Mouse (Mus musculus) liver, embryonic 11.5 days (tissue): ENCODE results near the gene Scimp. TPM values are rescaled to one million over a fixed set of nuclear protein-coding genes. Genes with fewer than 3 reads are reported as not detected.

Source experiments
- ATAC-seq: fragments of 200-750 bp; cut with Nextera tagmentation; replicated peaks from 2 replicates; pipeline ENCODE4 v1.8.0; 2017; ENCODE audit warnings: moderate number of reproducible peaks, mild to moderate bottlenecking, moderate TSS enrichment, moderate library complexity; ENCODE audit not compliant: low FRiP score
- DNase-seq: peaks from one replicate; pipeline ENCODE4 v3.0.0-alpha.2; 2017; ENCODE audit warnings: low spot score
- H3K27ac ChIP-seq: fragments of 300-500 bp; sonication (generic); 2 replicates; pipeline ENCODE4 v1.5.1; 2014; ENCODE audit warnings: mild to moderate bottlenecking, low read depth, low read length, control low read depth
- H3K27me3 ChIP-seq: fragments of 300-500 bp; sonication (generic); replicated peaks from 2 replicates; pipeline ENCODE4 v1.6.1; 2014; ENCODE audit warnings: low read length, mixed read lengths; ENCODE audit not compliant: control insufficient read depth, insufficient read depth
- H3K36me3 ChIP-seq: fragments of 300-500 bp; sonication (generic); 2 replicates; pipeline ENCODE4 v1.6.1; 2014; ENCODE audit warnings: mild to moderate bottlenecking, low read length, moderate library complexity, mixed read lengths; ENCODE audit not compliant: control insufficient read depth, insufficient read depth
- H3K4me1 ChIP-seq: fragments of 300-500 bp; sonication (generic); replicated peaks from 2 replicates; pipeline ENCODE4 v1.6.1; 2014; ENCODE audit warnings: low read length, mixed read lengths; ENCODE audit not compliant: control insufficient read depth, insufficient read depth
- H3K4me2 ChIP-seq: fragments of 300-500 bp; sonication (generic); 2 replicates; pipeline ENCODE4 v1.6.1; 2014; ENCODE audit warnings: mild to moderate bottlenecking, control low read depth, moderate library complexity
- H3K4me3 ChIP-seq: fragments of 300-500 bp; sonication (generic); 2 replicates; pipeline ENCODE4 v1.5.1; 2014; ENCODE audit warnings: low read depth, low read length, control low read depth
- H3K9ac ChIP-seq: fragments of 300-500 bp; sonication (generic); 2 replicates; pipeline ENCODE4 v1.6.1; 2014; ENCODE audit warnings: low read depth, low read length, control low read depth
- H3K9me3 ChIP-seq: fragments of 300-500 bp; sonication (generic); 2 replicates; pipeline ENCODE4 v1.6.1; 2016; ENCODE audit warnings: low read length, inconsistent platforms, mixed read lengths; ENCODE audit not compliant: control insufficient read depth
- whole genome bisulfite sequencing: fragments of 180-500 bp; shearing (Covaris S2); extraction: QIAGEN DNeasy Blood & Tissue Kit; methylation state at CpG from one replicate; pipeline ENCODE4 v1.1.7; 2014; 5-methylcytosine and 5-hydroxymethylcytosine counted together
- polyA plus RNA-seq: library from polyadenylated mRNA; unstranded; fragments of >200 nt; fragmentation: Nextera tagmentation; extraction: Ambion mirVana; gene quantifications from 2 replicates; pipeline ENCODE4 v1.2.1, GENCODE M21; 2014

The Scimp gene
- polyA plus RNA-seq, 1 experiment from 2014 or later, result 0.82 TPM

GRCm38 (mm10) chr11:70837031-70837430 lies 24.6 kb upstream of the Scimp start:
- ATAC-seq (no peak), DNase-seq (no peak)
- no peaks in the 10 kb centered on the region; the same call in 1 of the 2 replicates for H3K4me1 ChIP-seq
- no peak overlapping the region for H3K9ac ChIP-seq
- 88% methylated on average over 3 of the region's 3 CpGs for whole genome bisulfite sequencing
- no peaks in the 10 kb centered on the region for H3K36me3 ChIP-seq
- no peak overlapping the region for H3K27ac ChIP-seq
- no peak overlapping the region for H3K4me2 ChIP-seq
- H3K27me3 ChIP-seq, result no peaks in the 10 kb centered on the region
- H3K4me3 ChIP-seq, result no peak overlapping the region
- H3K9me3 ChIP-seq, result no peaks in the 10 kb centered on the region

- WGBS, result 73% methylated on average over 6 of the region's 6 CpGs
- Histone ChIP-seq H3K36me3 (no peaks in the 10 kb centered on the region), H3K4me3 (no peak overlapping the region), H3K4me1 (no peaks in the 10 kb centered on the region; the same call in 1 of the 2 replicates), H3K27ac (no peak overlapping the region), H3K4me2 (no peak overlapping the region), H3K9me3 (0 out of 2 replicates have a peak, but pooled peaks cover 3% of the 10 kb centered on the region), H3K9ac (no peak overlapping the region), H3K27me3 (no peaks in the 10 kb centered on the region)
- ATAC-seq (no peak), DNase-seq (no peak)
Measured at GRCm38 (mm10) chr11:70835381-70835831, 23.0 kb upstream of the Scimp start.

DNA sequence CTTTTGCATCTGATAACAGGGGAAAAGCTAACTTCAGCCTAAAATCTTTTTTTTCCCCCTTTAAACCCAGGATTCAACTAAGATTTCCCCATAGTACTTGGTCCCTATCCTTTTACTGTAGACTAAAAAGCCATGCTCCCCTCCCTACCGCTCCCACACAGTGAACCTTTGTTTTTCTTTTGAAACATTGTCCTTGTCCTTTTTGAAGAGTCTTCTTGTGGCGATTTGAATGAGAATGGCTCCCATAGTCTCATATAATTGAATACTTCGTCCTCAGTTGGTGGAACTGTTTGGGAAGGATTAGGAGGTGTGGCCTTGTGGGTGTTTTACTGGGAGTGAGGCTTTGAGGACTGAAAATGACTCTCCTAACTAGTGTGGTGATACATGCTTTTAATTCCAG lies 21.4 kb upstream of the Scimp start:
- no peaks in the 10 kb centered on the region for H3K27me3 ChIP-seq
- no peaks in the 10 kb centered on the region for H3K36me3 ChIP-seq
- ATAC-seq, result no peak
- no peak overlapping the region for H3K4me2 ChIP-seq
- DNase-seq, result no peak
- no peak overlapping the region for H3K27ac ChIP-seq
- 80% methylated on average over 3 of the region's 3 CpGs for WGBS
- H3K9me3 ChIP-seq, result 0 out of 2 replicates have a peak, but pooled peaks cover 3% of the 10 kb centered on the region
- H3K9ac ChIP-seq, result no peak overlapping the region
- H3K4me3 ChIP-seq, result no peak overlapping the region
- H3K4me1 ChIP-seq, result no peaks in the 10 kb centered on the region; the same call in 1 of the 2 replicates

DNA sequence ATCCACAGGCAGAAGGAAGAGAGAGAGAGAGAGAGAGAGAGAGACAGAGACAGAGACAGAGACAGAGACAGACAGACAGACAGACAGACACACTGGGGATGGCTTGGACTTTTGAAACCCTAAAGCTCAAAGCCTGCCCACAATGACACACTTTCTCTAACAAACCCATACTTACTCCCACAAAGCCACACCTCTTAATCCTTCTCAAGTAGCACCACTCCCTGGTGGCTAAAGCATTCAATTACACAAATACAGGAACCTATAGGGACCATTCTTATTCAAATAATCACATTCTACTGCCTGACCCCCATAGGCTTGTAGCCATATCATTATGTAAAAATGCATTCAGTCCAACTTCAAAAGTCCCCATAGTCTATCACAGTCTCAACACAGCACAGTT lies 21.0 kb upstream of the Scimp start:
- Histone ChIP-seq H3K4me2 (no peak overlapping the region), H3K27ac (no peak overlapping the region), H3K9ac (no peak overlapping the region), H3K4me3 (no peak overlapping the region), H3K9me3 (0 out of 2 replicates have a peak, but pooled peaks cover 3% of the 10 kb centered on the region), H3K36me3 (no peaks in the 10 kb centered on the region), H3K27me3 (no peaks in the 10 kb centered on the region), H3K4me1 (no peaks in the 10 kb centered on the region; the same call in 1 of the 2 replicates)
- no peak for DNase-seq
- no peak for ATAC-seq

DNA sequence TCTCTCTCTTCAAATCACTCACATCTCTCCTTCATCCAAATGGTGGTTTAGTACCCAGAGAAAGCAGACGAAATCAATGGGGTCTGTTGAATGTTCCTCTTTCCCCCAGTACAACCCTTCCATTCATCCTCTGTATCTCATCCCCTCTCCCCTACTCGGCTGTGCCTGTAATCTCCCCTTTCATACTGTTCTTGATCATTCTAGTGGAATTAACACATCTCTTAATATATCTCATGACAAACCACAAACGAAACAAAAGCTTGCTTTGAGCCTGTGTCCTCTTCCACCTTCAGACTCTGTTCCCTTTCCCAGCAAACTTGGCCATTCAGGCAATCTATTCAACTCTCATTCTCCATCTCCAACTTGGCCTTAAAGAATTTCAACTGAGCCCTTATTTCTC lies 18.8 kb upstream of the Scimp start:
- Histone ChIP-seq H3K27ac (no peak overlapping the region), H3K9ac (no peak overlapping the region), H3K4me3 (no peak overlapping the region), H3K27me3 (no peaks in the 10 kb centered on the region), H3K4me1 (no peaks in the 10 kb centered on the region), H3K9me3 (0 out of 2 replicates have a peak, but pooled peaks cover 3% of the 10 kb centered on the region), H3K36me3 (no peaks in the 10 kb centered on the region), H3K4me2 (no peak overlapping the region)
- 71% methylated on average over 3 of the region's 3 CpGs for WGBS
- no peak for DNase-seq
- ATAC-seq, result no peak

DNA sequence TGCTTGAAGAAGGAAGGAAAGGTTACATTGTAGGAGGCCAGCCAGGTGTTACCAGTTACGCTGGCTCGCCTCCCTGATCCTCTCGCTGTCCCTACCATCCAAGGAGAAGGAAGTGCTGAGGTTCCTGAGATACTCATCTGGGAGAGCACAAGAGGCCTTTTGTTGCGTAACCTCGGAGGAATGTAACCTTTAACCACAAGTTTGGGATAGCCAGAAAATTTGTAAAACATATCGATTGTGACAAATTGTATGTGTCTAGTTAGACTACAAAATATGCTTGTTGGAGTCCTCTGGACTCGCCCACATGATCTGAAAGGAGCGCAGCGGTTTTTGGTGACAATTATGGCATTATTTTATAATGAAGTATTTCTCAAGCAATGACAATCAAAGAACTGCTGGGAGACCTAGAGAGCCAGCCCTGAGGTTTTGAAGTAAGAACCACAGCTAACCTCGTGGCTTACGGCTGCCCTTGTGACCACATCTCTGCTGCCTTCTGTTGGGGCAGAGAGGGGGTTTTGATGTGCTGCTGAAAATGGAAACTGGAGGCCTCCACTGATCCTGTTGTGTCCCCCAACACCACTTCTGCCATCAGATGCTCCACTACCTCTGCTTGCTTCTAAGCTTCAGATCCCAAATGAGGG lies 16.7 kb upstream of the Scimp start:
- Histone ChIP-seq H3K4me2 (no peak overlapping the region), H3K36me3 (no peaks in the 10 kb centered on the region), H3K27ac (no peak overlapping the region), H3K4me1 (no peaks in the 10 kb centered on the region), H3K27me3 (no peaks in the 10 kb centered on the region), H3K4me3 (no peak overlapping the region), H3K9ac (no peak overlapping the region), H3K9me3 (0 out of 2 replicates have a peak, but pooled peaks cover 3% of the 10 kb centered on the region)
- ATAC-seq (no peak), DNase-seq (no peak)
- WGBS, result 70% methylated on average over 11 of the region's 11 CpGs

- Histone ChIP-seq H3K27ac (no peak overlapping the region), H3K4me3 (no peak overlapping the region), H3K9ac (no peak overlapping the region), H3K4me1 (peaks cover 3% of the 10 kb centered on the region; the same call in 1 of the 2 replicates), H3K36me3 (no peaks in the 10 kb centered on the region), H3K27me3 (no peaks in the 10 kb centered on the region; the same call in 1 of the 2 replicates), H3K9me3 (no peaks in the 10 kb centered on the region), H3K4me2 (no peak overlapping the region)
- WGBS, result 82% methylated on average over 2 of the region's 2 CpGs
- ATAC-seq (no peak), DNase-seq (no peak)
Measured at GRCm38 (mm10) chr11:70826207-70826606, 13.8 kb upstream of the Scimp start.

- DNase-seq (no peak), ATAC-seq (no peak)
- H3K27me3 ChIP-seq, result no peaks in the 10 kb centered on the region; the same call in 1 of the 2 replicates
- H3K27ac ChIP-seq, result no peak overlapping the region
- WGBS, result 49% methylated on average over 17 of the region's 17 CpGs
- H3K4me2 ChIP-seq, result no peak overlapping the region; the same call in 1 of the 2 replicates
- H3K9ac ChIP-seq, result no peak overlapping the region
- no peaks in the 10 kb centered on the region for H3K9me3 ChIP-seq
- H3K4me3 ChIP-seq, result no peak overlapping the region
- no peaks in the 10 kb centered on the region for H3K36me3 ChIP-seq
- H3K4me1 ChIP-seq, result peaks cover 3% of the 10 kb centered on the region; the same call in 1 of the 2 replicates
Measured at GRCm38 (mm10) chr11:70821728-70822591, 9.6 kb upstream of the Scimp start.
